Mouse (Mus musculus) CH12.LX (cell line): Measurements from ENCODE around the gene Trpt1. TPM values are rescaled to one million over a fixed set of nuclear protein-coding genes. Genes with fewer than 3 reads are reported as not detected.

ENCODE experiments used
- DNase-seq: peaks from one replicate; pipeline ENCODE4 v3.0.0-alpha.2; 2013; ENCODE audit errors: extremely low read depth
- H3K27ac ChIP-seq: 2 replicates; pipeline ENCODE4 v1.5.1; 2012; ENCODE audit warnings: low read depth, mild to moderate bottlenecking, control low read depth, moderate library complexity; ENCODE audit not compliant: insufficient read depth
- H3K27me3 ChIP-seq: replicated peaks from 2 replicates; pipeline ENCODE3; 2012; ENCODE audit warnings: inconsistent platforms
- H3K36me3 ChIP-seq, 2 experiments: replicated peaks in 1 of 2; 2 replicates each; pipeline versions ENCODE3 to v1.6.1; 2012; ENCODE audit warnings: inconsistent platforms in 1 of 2, low read length in 1 of 2, mild to moderate bottlenecking in 1 of 2, mixed read lengths in 1 of 2, moderate library complexity in 1 of 2; ENCODE audit not compliant: control insufficient read depth in 1 of 2, insufficient read depth in 1 of 2
- H3K4me1 ChIP-seq, 2 experiments: 2 replicates each; pipeline ENCODE4 v1.6.1; 2012; ENCODE audit warnings: inconsistent platforms in 1 of 2, moderate library complexity in 1 of 2; ENCODE audit not compliant: insufficient read depth in 2 of 2, control insufficient read depth in 1 of 2
- H3K4me2 ChIP-seq: 2 replicates; pipeline ENCODE4 v1.6.1; 2012; ENCODE audit warnings: low read depth, mild to moderate bottlenecking, control low read depth; ENCODE audit not compliant: poor library complexity, insufficient read depth, severe bottlenecking
- H3K4me3 ChIP-seq, 3 experiments: fragments of 150-350 bp in 1 of 3; sonication (generic) in 1 of 3; replicated peaks in 1 of 3; 2 replicates each; pipeline versions ENCODE3 to v1.5.1; 2011 to 2012; ENCODE audit warnings: low read depth in 2 of 3, low read length in 2 of 3, mild to moderate bottlenecking in 2 of 3, moderate library complexity in 2 of 3, control low read depth in 1 of 3, improper control_type of control experiment in 1 of 3, inconsistent platforms in 1 of 3, mixed read lengths in 1 of 3; ENCODE audit not compliant: poor library complexity in 1 of 3
- H3K79me2 ChIP-seq: replicated peaks from 2 replicates; pipeline ENCODE4 v1.6.1; 2012; ENCODE audit warnings: mild to moderate bottlenecking, moderate library complexity; ENCODE audit not compliant: control insufficient read depth, poor library complexity, insufficient read depth, severe bottlenecking; ENCODE audit errors: extremely low read depth
- H3K9ac ChIP-seq: 2 replicates; pipeline ENCODE4 v1.6.1; 2012; ENCODE audit warnings: low read depth, mild to moderate bottlenecking, control low read depth, moderate library complexity; ENCODE audit not compliant: insufficient read depth
- H3K9me3 ChIP-seq: replicated peaks from 2 replicates; pipeline ENCODE3; 2012; ENCODE audit warnings: low read length, inconsistent platforms, mixed read lengths
- CHD1 ChIP-seq: IDR thresholded peaks from 2 replicates; pipeline ENCODE4 v1.6.1; 2012; ENCODE audit warnings: low read depth, low read length, improper control_type of control experiment, inconsistent platforms
- CTCF ChIP-seq, 2 experiments: IDR thresholded peaks in 1 of 2; conservative IDR thresholded peaks in 1 of 2; 2 replicates each; pipeline ENCODE4 v1.5.1; 2011 to 2012; ENCODE audit warnings: low read depth in 2 of 2, low read length in 2 of 2, improper control_type of control experiment in 1 of 2, inconsistent platforms in 1 of 2, mild to moderate bottlenecking in 1 of 2, moderate library complexity in 1 of 2
- ETS1 ChIP-seq: conservative IDR thresholded peaks from 2 replicates; pipeline ENCODE4 v1.6.1; 2012; ENCODE audit warnings: low read depth, mild to moderate bottlenecking, inconsistent platforms, low read length, improper control_type of control experiment, moderate library complexity
- GABPA ChIP-seq: IDR thresholded peaks from 2 replicates; pipeline ENCODE4 v1.6.1; 2012; ENCODE audit warnings: low read depth, low read length, improper control_type of control experiment, inconsistent platforms; ENCODE audit not compliant: insufficient replicate concordance
- JUN ChIP-seq: IDR thresholded peaks from 2 replicates; pipeline ENCODE4 v1.6.1; 2011; ENCODE audit warnings: low read depth, mild to moderate bottlenecking, low read length, improper control_type of control experiment, moderate library complexity; ENCODE audit not compliant: insufficient read depth
- MAFK ChIP-seq: IDR thresholded peaks from 2 replicates; pipeline ENCODE4 v1.6.1; 2011; ENCODE audit warnings: low read length, improper control_type of control experiment; ENCODE audit not compliant: insufficient replicate concordance
- MAZ ChIP-seq: IDR thresholded peaks from 2 replicates; pipeline ENCODE4 v1.6.1; 2012; ENCODE audit warnings: low read depth, mild to moderate bottlenecking, inconsistent platforms, low read length, improper control_type of control experiment, moderate library complexity
- MXI1 ChIP-seq: IDR thresholded peaks from 2 replicates; pipeline ENCODE4 v1.6.1; 2011; ENCODE audit warnings: mild to moderate bottlenecking, low read depth, low read length, improper control_type of control experiment
- MYC ChIP-seq: IDR thresholded peaks from 2 replicates; pipeline ENCODE4 v1.6.1; 2011; ENCODE audit warnings: low read depth, mild to moderate bottlenecking, improper control_type of control experiment, low read length
- PAX5 ChIP-seq: IDR thresholded peaks from 2 replicates; pipeline ENCODE4 v1.6.1; 2012; ENCODE audit warnings: low read length, inconsistent platforms, mixed read lengths
- POLR2A ChIP-seq: IDR thresholded peaks from 2 replicates; pipeline ENCODE4 v1.6.1; 2011; ENCODE audit warnings: low read depth, mild to moderate bottlenecking, improper control_type of control experiment, low read length
- POLR2AphosphoS2 ChIP-seq: IDR thresholded peaks from 2 replicates; pipeline ENCODE4 v1.6.1; 2011; ENCODE audit warnings: low read depth, low read length, improper control_type of control experiment
- TCF12 ChIP-seq: IDR thresholded peaks from 2 replicates; pipeline ENCODE4 v1.6.1; 2014; ENCODE audit warnings: low read depth, mild to moderate bottlenecking, inconsistent platforms, low read length, improper control_type of control experiment
- UBTF ChIP-seq: IDR thresholded peaks from 2 replicates; pipeline ENCODE4 v1.6.1; 2012; ENCODE audit warnings: low read depth, mild to moderate bottlenecking, inconsistent platforms, low read length, improper control_type of control experiment, moderate library complexity
- USF2 ChIP-seq: conservative IDR thresholded peaks from 2 replicates; pipeline ENCODE4 v1.6.1; 2011; ENCODE audit warnings: low read depth, low read length, improper control_type of control experiment
- ZC3H11A ChIP-seq: IDR thresholded peaks from 2 replicates; pipeline ENCODE4 v1.6.1; 2012; ENCODE audit warnings: low read depth, mild to moderate bottlenecking, inconsistent platforms, low read length, improper control_type of control experiment
- ZMIZ1 ChIP-seq: IDR thresholded peaks from 2 replicates; pipeline ENCODE4 v1.6.1; 2012; ENCODE audit warnings: low read depth, mild to moderate bottlenecking, inconsistent platforms, low read length, improper control_type of control experiment
- dilution Hi-C: fragments of 300-500 bp; cut with MboI; formaldehyde crosslinking; loops from 2 replicates; pipeline ENCODE4 v1.14.3; 2020; ENCODE audit warnings: low sequenced_read_pairs; ENCODE audit not compliant: extremely low pct_unique_long_range_greater_than_20kb, extremely low pct_ligation_motif_present
- in situ Hi-C: fragments of 300-500 bp; cut with MboI; formaldehyde crosslinking; loops from 3 replicates; pipeline ENCODE4 v1.14.3; 2019; ENCODE audit warnings: low sequenced_read_pairs, low pct_ligation_motif_present, low pct_unique_long_range_greater_than_20kb, mixed read lengths
- polyA plus RNA-seq: library from polyadenylated mRNA; unstranded; fragments of >175 nt; gene quantifications from 2 replicates; pipeline ENCODE4 v1.2.1, GENCODE M21; 2012; ENCODE audit warnings: low read depth; ENCODE audit not compliant: insufficient read length
- total RNA-seq, 2 experiments: library from RNA; depleted of rRNA; stranded (reverse); fragments of 300-350 nt in 1 of 2; fragments of >200 nt in 1 of 2; gene quantifications; 2 replicates each; pipeline ENCODE4 v1.2.3; 2012 to 2014

The Trpt1 gene
- total and polyA plus RNA-seq, 3 experiments, result 3.1 to 4.7 (median 3.4) TPM

DNA sequence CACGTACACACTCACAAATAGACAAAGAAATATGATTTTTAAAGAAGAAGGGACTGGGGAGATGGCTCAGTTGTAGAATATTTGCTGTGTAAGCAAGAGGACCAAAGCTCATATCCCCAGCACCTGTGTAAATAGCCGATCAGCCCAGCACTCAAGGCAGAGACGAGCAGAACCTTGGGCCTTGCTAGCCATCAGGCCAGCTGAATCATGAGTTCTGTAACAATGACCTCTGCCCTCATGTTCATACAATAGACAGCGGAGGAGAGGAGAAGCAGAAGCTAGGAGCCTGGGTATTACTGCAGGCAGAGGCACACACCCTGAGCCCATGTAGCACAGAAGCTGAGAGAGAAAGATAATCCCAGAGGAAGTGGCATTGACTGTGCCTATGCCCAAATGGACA lies 16.5 kb downstream of the Trpt1 start:
- in situ Hi-C loops, result no loop called here
- dilution Hi-C loops, result no loop called here

DNA sequence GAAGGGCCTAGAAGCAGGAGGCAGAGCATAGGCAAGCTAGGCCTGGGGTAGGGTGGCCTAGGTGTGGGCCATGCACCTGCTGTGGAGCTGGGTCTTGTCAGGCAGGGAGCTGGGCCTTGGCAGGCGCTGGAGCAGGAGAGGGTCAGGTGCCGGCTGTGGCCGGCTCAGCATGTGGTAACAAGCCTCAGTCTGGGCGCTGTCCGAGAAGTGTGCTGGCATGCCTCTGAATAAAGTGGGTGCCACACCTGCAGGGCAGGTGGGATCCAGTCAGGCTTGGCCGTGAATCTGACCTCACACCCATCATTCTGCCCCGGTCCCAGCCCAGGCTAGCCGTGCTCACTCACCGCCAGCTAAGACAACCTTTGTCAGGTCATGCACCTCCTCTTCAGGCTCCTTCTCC lies 18.1 kb downstream of the Trpt1 start:
- no peak overlapping the region for H3K9ac ChIP-seq
- H3K27me3 ChIP-seq, result no peaks in the 10 kb centered on the region
- dilution Hi-C loops, result no loop called here
- H3K27ac ChIP-seq, result no peak overlapping the region
- no peaks in the 10 kb centered on the region for H3K9me3 ChIP-seq
- H3K4me2 ChIP-seq, result no peak overlapping the region
- no peak for DNase-seq
- no peak overlapping the region for H3K4me3 ChIP-seq
- peaks cover 27 to 57% of the 10 kb centered on the region in 2 experiments for H3K36me3 ChIP-seq
- in situ Hi-C loops, result no loop called here
- TF ChIP-seq JUN, result no peak
- TF ChIP-seq USF2, result no peak
- no peak for TF ChIP-seq POLR2A
- TF ChIP-seq CTCF (conservative IDR thresholded peaks at IDR 0.05 in 1 of 2, IDR thresholded peaks at IDR 0.05 in 1 of 2; ENCODE audit: low read depth in 2 of 2, low read length in 2 of 2), result no peak
- no peak for TF ChIP-seq UBTF
- no peak for TF ChIP-seq TCF12
- no peak for TF ChIP-seq MYC
- TF ChIP-seq, all 38 proteins: peak for 0
- peaks cover 5 to 13% of the 10 kb centered on the region in 2 experiments; a peak in 3 of 4 replicates for H3K4me1 ChIP-seq
- H3K79me2 ChIP-seq, result peaks cover 1% of the 10 kb centered on the region; the same call in 1 of the 2 replicates

More for the DNA sequence above, 16.5 kb downstream of the Trpt1 start:
- no peak overlapping the region for H3K9ac ChIP-seq
- no peak for TF ChIP-seq PAX5
- no peak for TF ChIP-seq MXI1
- no peak for TF ChIP-seq GABPA
- no peak for TF ChIP-seq JUN
- no peak for TF ChIP-seq ZC3H11A
- TF ChIP-seq TCF12, result no peak
- TF ChIP-seq MAZ, result no peak
- no peak for TF ChIP-seq ZMIZ1
- no peak for TF ChIP-seq ETS1
- TF ChIP-seq CHD1, result no peak
- no peak for TF ChIP-seq POLR2AphosphoS2
- no peak for TF ChIP-seq MAFK
- no peaks in the 10 kb centered on the region for H3K27me3 ChIP-seq
- H3K9me3 ChIP-seq, result no peaks in the 10 kb centered on the region
- peaks cover 27 to 66% of the 10 kb centered on the region in 2 experiments for H3K36me3 ChIP-seq
- DNase-seq, result no peak
- H3K79me2 ChIP-seq, result no peaks in the 10 kb centered on the region
- no peak overlapping the region for H3K4me3 ChIP-seq
- no peak overlapping the region for H3K4me2 ChIP-seq
- H3K4me1 ChIP-seq, result peaks cover 4 to 10% of the 10 kb centered on the region in 2 experiments; a peak in 3 of 4 replicates
- no peak overlapping the region for H3K27ac ChIP-seq
